Mouse (Mus musculus): ENCODE results near the gene Rbpj. TPM values are rescaled to one million over a fixed set of nuclear protein-coding genes. Genes with fewer than 3 reads are reported as not detected.

The Rbpj gene
- polyA plus RNA-seq, 1 experiment from 2014 or later = 26.5 TPM

- Histone ChIP-seq H3K27me3 (ENCODE audit: control insufficient read depth, insufficient read depth, low read depth, low read length) (no peaks in the 10 kb centered on the region), H3K9me3 (replicated peaks; ENCODE audit: control insufficient read depth, low read length, poor library complexity, severe bottlenecking) (no peaks in the 10 kb centered on the region), H3K27ac (ENCODE audit: low read length) (no peak overlapping the region), H3K4me2 (ENCODE audit: low read length) (no peak overlapping the region), H3K36me3 (ENCODE audit: control insufficient read depth, insufficient read depth, low read length) (no peaks in the 10 kb centered on the region), H3K4me1 (ENCODE audit: control insufficient read depth, insufficient read depth, low read length) (no peaks in the 10 kb centered on the region), H3K4me3 (ENCODE audit: low read depth, low read length) (no peak overlapping the region), H3K9ac (ENCODE audit: low read depth, low read length) (no peak overlapping the region)
- 79% methylated on average over 16 of the region's 16 CpGs for WGBS
- ATAC-seq = no peak
Measured at GRCm38 (mm10) chr5:53466422-53467333, 726 bp downstream of the Rbpj start.

- Histone ChIP-seq H3K27me3 (ENCODE audit: control insufficient read depth, insufficient read depth, low read depth, low read length) (no peaks in the 10 kb centered on the region), H3K9me3 (replicated peaks; ENCODE audit: control insufficient read depth, low read length, poor library complexity, severe bottlenecking) (no peaks in the 10 kb centered on the region), H3K36me3 (ENCODE audit: control insufficient read depth, insufficient read depth, low read length) (no peaks in the 10 kb centered on the region), H3K4me2 (ENCODE audit: low read length) (no peak overlapping the region), H3K9ac (ENCODE audit: low read depth, low read length) (no peak overlapping the region), H3K4me1 (ENCODE audit: control insufficient read depth, insufficient read depth, low read length) (no peaks in the 10 kb centered on the region), H3K4me3 (ENCODE audit: low read depth, low read length) (no peak overlapping the region), H3K27ac (ENCODE audit: low read length) (no peak overlapping the region)
- WGBS = 70% methylated on average over 9 of the region's 9 CpGs
- ATAC-seq = no peak
Measured at GRCm38 (mm10) chr5:53467602-53468001, 1.6 kb downstream of the Rbpj start.

- 56% methylated on average over 8 of the region's 8 CpGs for WGBS
- H3K4me3 ChIP-seq (ENCODE audit: low read depth, low read length) = no peak overlapping the region
- H3K4me1 ChIP-seq (ENCODE audit: control insufficient read depth, insufficient read depth, low read length) = no peaks in the 10 kb centered on the region
- no peak overlapping the region for H3K4me2 ChIP-seq (ENCODE audit: low read length)
- H3K9me3 ChIP-seq (replicated peaks; ENCODE audit: control insufficient read depth, low read length, poor library complexity, severe bottlenecking) = no peaks in the 10 kb centered on the region
- H3K27ac ChIP-seq (ENCODE audit: low read length) = no peak overlapping the region
- ATAC-seq = no peak
- H3K9ac ChIP-seq (ENCODE audit: low read depth, low read length) = no peak overlapping the region
- H3K36me3 ChIP-seq (ENCODE audit: control insufficient read depth, insufficient read depth, low read length) = no peaks in the 10 kb centered on the region
- no peaks in the 10 kb centered on the region for H3K27me3 ChIP-seq (ENCODE audit: control insufficient read depth, insufficient read depth, low read depth, low read length)
Measured at GRCm38 (mm10) chr5:53468366-53468765, 2.4 kb downstream of the Rbpj start.

GRCm38 (mm10) chr5:53469098-53469776 lies 3.3 kb downstream of the Rbpj start:
- 77% methylated on average over 6 of the region's 6 CpGs for WGBS
- no peak overlapping the region for H3K9ac ChIP-seq (ENCODE audit: low read depth, low read length)
- no peaks in the 10 kb centered on the region for H3K36me3 ChIP-seq (ENCODE audit: control insufficient read depth, insufficient read depth, low read length)
- H3K9me3 ChIP-seq (replicated peaks; ENCODE audit: control insufficient read depth, low read length, poor library complexity, severe bottlenecking) = no peaks in the 10 kb centered on the region
- no peaks in the 10 kb centered on the region for H3K4me1 ChIP-seq (ENCODE audit: control insufficient read depth, insufficient read depth, low read length)
- no peak overlapping the region for H3K4me2 ChIP-seq (ENCODE audit: low read length)
- H3K27ac ChIP-seq (ENCODE audit: low read length) = no peak overlapping the region
- no peaks in the 10 kb centered on the region for H3K27me3 ChIP-seq (ENCODE audit: control insufficient read depth, insufficient read depth, low read depth, low read length)
- ATAC-seq = no peak
- H3K4me3 ChIP-seq (ENCODE audit: low read depth, low read length) = no peak overlapping the region

GRCm38 (mm10) chr5:53469777-53470131 lies 3.8 kb downstream of the Rbpj start:
- Histone ChIP-seq H3K9me3 (replicated peaks; ENCODE audit: control insufficient read depth, low read length, poor library complexity, severe bottlenecking) (no peaks in the 10 kb centered on the region), H3K4me3 (ENCODE audit: low read depth, low read length) (no peak overlapping the region), H3K9ac (ENCODE audit: low read depth, low read length) (no peak overlapping the region), H3K36me3 (ENCODE audit: control insufficient read depth, insufficient read depth, low read length) (no peaks in the 10 kb centered on the region), H3K27me3 (ENCODE audit: control insufficient read depth, insufficient read depth, low read depth, low read length) (no peaks in the 10 kb centered on the region), H3K4me1 (ENCODE audit: control insufficient read depth, insufficient read depth, low read length) (no peaks in the 10 kb centered on the region), H3K27ac (ENCODE audit: low read length) (no peak overlapping the region), H3K4me2 (ENCODE audit: low read length) (no peak overlapping the region)
- 60% methylated on average over 9 of the region's 9 CpGs for WGBS
- ATAC-seq = no peak

GRCm38 (mm10) chr5:53470141-53471079 lies 4.5 kb downstream of the Rbpj start:
- Histone ChIP-seq H3K27me3 (ENCODE audit: control insufficient read depth, insufficient read depth, low read depth, low read length) (no peaks in the 10 kb centered on the region), H3K4me2 (ENCODE audit: low read length) (no peak overlapping the region), H3K36me3 (ENCODE audit: control insufficient read depth, insufficient read depth, low read length) (no peaks in the 10 kb centered on the region), H3K27ac (ENCODE audit: low read length) (no peak overlapping the region), H3K4me3 (ENCODE audit: low read depth, low read length) (no peak overlapping the region), H3K4me1 (ENCODE audit: control insufficient read depth, insufficient read depth, low read length) (no peaks in the 10 kb centered on the region), H3K9ac (ENCODE audit: low read depth, low read length) (no peak overlapping the region), H3K9me3 (replicated peaks; ENCODE audit: control insufficient read depth, low read length, poor library complexity, severe bottlenecking) (no peaks in the 10 kb centered on the region)
- 47% methylated on average over 16 of the region's 16 CpGs for WGBS
- 0 out of 2 replicates have a peak, but pooled peaks have one; percentile 45 for ATAC-seq

- no peak for ATAC-seq
Measured at GRCm38 (mm10) chr5:53472485-53472884, 6.5 kb downstream of the Rbpj start.

GRCm38 (mm10) chr5:53479161-53479560 lies 13.2 kb downstream of the Rbpj start:
- WGBS = 68% methylated on average over 6 of the region's 6 CpGs
- no peak overlapping the region for H3K9ac ChIP-seq (ENCODE audit: low read depth, low read length)
- H3K27ac ChIP-seq (ENCODE audit: low read length) = no peak overlapping the region
- no peaks in the 10 kb centered on the region for H3K27me3 ChIP-seq (ENCODE audit: control insufficient read depth, insufficient read depth, low read depth, low read length)
- H3K4me3 ChIP-seq (ENCODE audit: low read depth, low read length) = no peak overlapping the region
- H3K4me1 ChIP-seq (ENCODE audit: control insufficient read depth, insufficient read depth, low read length) = no peaks in the 10 kb centered on the region
- no peaks in the 10 kb centered on the region for H3K9me3 ChIP-seq (replicated peaks; ENCODE audit: control insufficient read depth, low read length, poor library complexity, severe bottlenecking)
- no peak for ATAC-seq
- H3K4me2 ChIP-seq (ENCODE audit: low read length) = no peak overlapping the region
- no peaks in the 10 kb centered on the region for H3K36me3 ChIP-seq (ENCODE audit: control insufficient read depth, insufficient read depth, low read length)

More at GRCm38 (mm10) chr5:53472485-53472884, 6.5 kb downstream of the Rbpj start:
- H3K27me3 ChIP-seq (ENCODE audit: control insufficient read depth, insufficient read depth, low read depth, low read length) = no peaks in the 10 kb centered on the region
- no peak overlapping the region for H3K4me3 ChIP-seq (ENCODE audit: low read depth, low read length)
- H3K27ac ChIP-seq (ENCODE audit: low read length) = no peak overlapping the region
- no peak overlapping the region for H3K4me2 ChIP-seq (ENCODE audit: low read length)
- 87% methylated on average over 11 of the region's 11 CpGs for WGBS
- no peaks in the 10 kb centered on the region for H3K9me3 ChIP-seq (replicated peaks; ENCODE audit: control insufficient read depth, low read length, poor library complexity, severe bottlenecking)
- no peaks in the 10 kb centered on the region for H3K36me3 ChIP-seq (ENCODE audit: control insufficient read depth, insufficient read depth, low read length)
- no peak overlapping the region for H3K9ac ChIP-seq (ENCODE audit: low read depth, low read length)
- H3K4me1 ChIP-seq (ENCODE audit: control insufficient read depth, insufficient read depth, low read length) = no peaks in the 10 kb centered on the region

Data from midbrain, embryonic 16.5 days (tissue).